Mouse (Mus musculus) embryonic stem cell, embryonic (primary cell): ENCODE results near the gene Arhgef2.

Experiments used
- CTCF ChIA-PET, 4 experiments: fragments of 300-600 bp in 2 of 4; fragments of 350-600 bp in 2 of 4; sonication (Branson Sonifier 250); formaldehyde crosslinking; loops; one replicate each; lab custom pipeline; 2022; ENCODE audit warnings: inconsistent platforms in 2 of 4; lab: Charles Lee
- POLR2A ChIA-PET, 4 experiments: fragments of 300-600 bp in 2 of 4; fragments of 350-600 bp in 2 of 4; sonication (Branson Sonifier 250); formaldehyde crosslinking; loops; one replicate each; lab custom pipeline; 2022; ENCODE audit warnings: antibody characterized with exemption in 4 of 4, inconsistent platforms in 1 of 4; lab: Charles Lee

Arhgef2 gene

DNA sequence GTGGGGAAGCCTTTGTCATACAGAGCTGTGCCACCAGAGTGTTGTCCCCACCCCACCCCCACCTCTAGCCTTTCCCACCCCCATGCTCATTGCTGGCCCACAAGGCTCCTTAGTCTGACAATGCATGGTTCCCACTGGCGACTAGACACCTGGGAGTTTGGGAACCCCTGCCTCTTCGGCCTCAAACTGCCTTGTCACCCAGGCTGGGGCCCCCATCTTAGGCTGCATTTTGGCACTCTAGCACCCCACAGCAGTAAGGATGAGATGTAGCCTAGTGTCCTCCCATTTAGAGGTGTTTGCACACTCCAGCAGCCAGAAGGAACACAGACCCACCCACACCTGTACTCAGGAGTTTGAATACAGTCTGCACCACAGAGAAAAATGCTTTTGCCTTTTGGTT lies 32.0 kb upstream of the Arhgef2 start:
- CTCF ChIA-PET: interaction anchor here in 1 of 4 experiments (1.2 to 2.8 kb wide), 3 partner anchors 12 to 18 kb away, joined by 4 to 12 read pairs (median 7); no protein-coding TSS in a partner anchor
- POLR2A ChIA-PET: interaction anchor here (0.7 to 69.6 kb wide), 39 partner anchors 4 to 653 kb away, joined by 3 to 2954 read pairs (median 10); partner anchors contain the start of genes Lamtor2 (in 4 of the 4), Ubqln4 (in 3 of the 4), Arhgef2 (in 2 of the 4) and Khdc4 (in 2 of the 4)

DNA sequence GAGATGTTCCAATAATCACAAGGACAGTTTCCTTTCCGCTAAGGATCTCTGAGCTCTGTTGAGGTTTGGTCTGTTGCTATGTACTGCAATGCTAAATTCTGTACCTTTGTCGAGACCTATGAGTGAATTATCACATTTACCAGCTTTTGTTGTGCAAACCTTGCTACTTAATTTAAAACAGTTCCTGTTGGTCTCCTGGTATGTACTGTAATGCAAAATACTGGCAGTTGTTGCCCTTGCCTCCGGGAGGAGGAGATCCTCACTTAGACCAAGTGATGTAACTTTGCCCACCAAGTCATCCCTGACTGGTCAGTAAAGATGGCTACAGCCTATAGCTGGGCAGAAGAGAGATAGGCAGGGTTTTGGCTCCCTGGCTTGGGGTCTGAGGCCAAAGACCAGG lies 30.2 kb upstream of the Arhgef2 start, which contains the start of gene Ssr2:
TSS of gene Ssr2 (plus strand) at position 337 of the 400 bp plus-strand sequence.
- POLR2A ChIA-PET: interaction anchor here (0.6 to 69.6 kb wide), 86 partner anchors 5 to 512 kb away, joined by 3 to 2954 read pairs (median 5); partner anchors contain the start of genes Ubqln4 (in 4 of the 4), Lamtor2 (in 3 of the 4), Lmna (in 3 of the 4) and Rab25 (in 3 of the 4)
- CTCF ChIA-PET: interaction anchor here (0.6 to 1.6 kb wide), 9 partner anchors 13 to 693 kb away, joined by 3 to 5 read pairs (median 3); no protein-coding TSS in a partner anchor

DNA sequence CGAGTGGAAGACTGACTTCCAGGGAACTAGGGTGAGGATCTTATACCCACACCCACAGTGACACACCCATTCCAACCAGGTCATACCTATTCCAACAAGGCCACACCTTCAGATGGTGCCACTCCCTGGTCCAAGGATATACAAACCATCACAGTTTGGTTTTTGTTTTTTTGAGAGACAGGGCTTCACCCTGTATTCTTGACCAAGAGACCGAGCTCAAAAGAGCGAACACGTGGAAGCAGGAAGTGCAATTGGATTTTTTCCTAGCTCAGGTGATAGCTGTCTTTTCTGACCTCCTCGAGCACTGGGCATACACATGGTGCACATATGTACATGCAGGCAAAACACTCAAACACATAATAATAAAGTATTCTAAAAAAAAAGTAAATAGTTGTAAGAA lies 27.9 kb upstream of the Arhgef2 start:
- POLR2A ChIA-PET: interaction anchor here (0.6 to 69.6 kb wide), 42 partner anchors 7 to 1444 kb away, joined by 3 to 2954 read pairs (median 6); partner anchors contain the start of genes Lamtor2 (in 4 of the 4), Ubqln4 (in 4 of the 4), Arhgef2 (in 2 of the 4) and Rab25 (in 2 of the 4)
- CTCF ChIA-PET: interaction anchor here in 1 of 4 experiments (0.7 to 1.1 kb wide), 2 partner anchors 10 to 25 kb away, joined by 3 read pairs; no protein-coding TSS in a partner anchor

DNA sequence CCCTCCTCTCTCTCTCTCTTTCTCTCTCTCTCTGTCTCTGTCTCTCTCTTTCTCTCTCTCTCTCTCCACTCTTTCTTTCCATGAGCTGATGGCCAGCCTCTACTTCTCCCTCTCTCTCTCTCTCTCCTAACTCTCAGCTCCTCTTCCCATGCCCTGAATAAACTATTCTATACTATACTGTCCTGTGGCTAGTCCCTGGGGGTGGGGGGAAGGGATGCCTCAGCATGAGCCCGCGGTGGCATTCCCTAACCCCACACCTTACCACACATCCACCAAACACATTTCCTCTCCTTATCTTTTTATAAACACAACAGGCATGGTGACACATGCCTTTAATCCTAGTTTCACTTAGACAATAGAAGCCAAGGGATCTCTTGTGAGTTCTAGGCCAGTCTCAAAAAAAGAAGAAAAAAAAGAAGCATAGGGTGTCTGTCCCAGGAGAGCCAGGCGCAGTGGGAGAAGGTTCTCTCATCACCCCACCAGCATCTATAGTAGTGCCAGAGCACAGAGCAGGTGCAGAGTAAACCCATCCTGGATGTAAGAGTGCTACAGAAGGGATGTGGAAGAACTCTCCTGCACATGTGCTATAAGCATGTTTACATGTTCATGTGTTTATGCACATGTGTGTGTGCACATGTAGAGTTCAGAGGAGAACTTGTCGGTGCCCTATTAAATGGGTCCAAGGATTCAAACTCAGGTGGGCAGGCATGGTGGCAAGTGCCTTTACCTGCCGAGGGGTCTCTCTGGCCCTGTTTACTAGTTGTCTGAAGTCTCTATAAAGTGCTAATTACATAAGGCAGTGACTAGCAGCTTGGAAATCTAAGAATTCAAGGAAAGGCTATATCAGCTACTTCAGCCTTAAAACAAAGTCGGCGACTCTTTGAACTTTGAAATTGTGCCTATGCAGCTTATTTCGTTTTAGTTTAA lies 27.0 kb upstream of the Arhgef2 start:
- ChIA-PET POLR2A (interaction anchor here (0.6 to 69.6 kb wide), 40 partner anchors 8 to 1443 kb away, joined by 3 to 2954 read pairs (median 6); partner anchors contain the start of genes Lamtor2 (in 3 of the 4), Ubqln4 (in 3 of the 4), Arhgef2 (in 2 of the 4) and Rab25 (in 2 of the 4)), CTCF (interaction anchor here in 2 of 4 experiments (0.6 to 1.1 kb wide), 3 partner anchors 11 to 26 kb away, joined by 3 read pairs; partner anchors contain the start of gene Lamtor2 (in 1 of the 2))

DNA sequence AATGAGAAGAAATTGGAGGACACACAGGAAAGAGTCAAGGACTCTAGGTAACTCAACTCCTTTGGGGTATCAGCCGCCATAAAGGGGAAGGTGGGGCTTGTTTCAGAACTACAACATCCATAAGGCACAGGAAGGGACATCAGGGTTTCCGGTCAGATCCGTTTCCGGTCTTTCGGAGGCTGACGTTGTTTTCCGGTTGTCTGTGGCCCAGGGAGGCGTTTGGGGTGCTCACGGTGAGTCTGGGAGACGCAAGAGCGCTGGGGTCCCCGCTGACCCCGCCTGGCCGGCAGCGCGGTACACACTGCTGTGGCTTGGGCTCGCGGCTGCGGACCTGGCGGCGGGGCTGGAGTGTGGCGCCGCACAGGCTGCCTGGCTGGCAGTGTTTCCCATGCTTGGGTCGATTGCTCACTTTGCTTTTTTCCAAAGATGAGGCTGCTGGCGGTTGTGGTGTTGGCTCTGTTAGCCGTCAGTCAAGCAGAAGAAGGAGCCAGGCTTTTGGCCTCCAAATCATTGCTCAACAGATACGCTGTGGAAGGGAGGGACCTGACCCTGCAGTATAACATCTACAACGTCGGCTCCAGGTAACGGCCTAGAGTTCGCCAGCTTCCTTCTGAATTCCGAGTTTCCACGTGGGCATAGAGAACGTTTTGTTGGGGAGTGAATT lies 26.2 kb upstream of the Arhgef2 start:
- POLR2A ChIA-PET: interaction anchor here in 3 of 4 experiments (1.4 to 69.6 kb wide), 19 partner anchors 9 to 244 kb away, joined by 4 to 2954 read pairs (median 11); partner anchors contain the start of genes Lamtor2 (in 3 of the 3), Ubqln4 (in 3 of the 3), Arhgef2 (in 2 of the 3) and Lmna (in 1 of the 3)
- CTCF ChIA-PET: interaction anchor here in 2 of 4 experiments (0.6 to 1.5 kb wide), 2 partner anchors 25 to 27 kb away, joined by 3 read pairs; partner anchors contain the start of gene Lamtor2 (in 1 of the 2)

DNA sequence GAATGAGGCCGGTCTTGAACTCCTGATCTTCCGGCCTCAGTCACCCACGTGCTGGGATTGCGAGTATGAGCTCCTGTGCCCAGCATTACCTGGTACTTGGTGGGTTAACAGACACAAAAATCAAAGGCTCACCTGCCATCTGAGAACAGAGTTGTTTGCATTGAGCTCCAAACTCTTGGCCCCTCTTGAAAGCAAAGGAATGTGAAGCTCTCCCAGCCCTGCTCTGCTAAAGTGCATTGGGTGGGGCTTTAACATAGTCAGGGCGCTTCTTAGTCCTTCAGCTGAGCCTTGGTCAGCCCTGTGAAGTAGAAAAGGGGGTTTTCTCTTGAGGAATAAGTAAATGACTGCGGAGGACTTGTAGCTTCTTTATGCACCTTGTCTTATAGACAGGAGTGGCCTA lies 20.0 kb upstream of the Arhgef2 start:
- CTCF ChIA-PET: interaction anchor here (0.6 to 3.3 kb wide), 13 partner anchors 13 to 56 kb away, joined by 3 to 11 read pairs (median 5); partner anchors contain the start of genes Lamtor2 (in 1 of the 4) and Ubqln4 (in 1 of the 4)
- POLR2A ChIA-PET: interaction anchor here (0.6 to 69.6 kb wide), 52 partner anchors 9 to 796 kb away, joined by 3 to 2954 read pairs (median 5); partner anchors contain the start of genes Ssr2 (in 4 of the 4), Arhgef2 (in 2 of the 4), Lamtor2 (in 2 of the 4) and Rab25 (in 2 of the 4)

DNA sequence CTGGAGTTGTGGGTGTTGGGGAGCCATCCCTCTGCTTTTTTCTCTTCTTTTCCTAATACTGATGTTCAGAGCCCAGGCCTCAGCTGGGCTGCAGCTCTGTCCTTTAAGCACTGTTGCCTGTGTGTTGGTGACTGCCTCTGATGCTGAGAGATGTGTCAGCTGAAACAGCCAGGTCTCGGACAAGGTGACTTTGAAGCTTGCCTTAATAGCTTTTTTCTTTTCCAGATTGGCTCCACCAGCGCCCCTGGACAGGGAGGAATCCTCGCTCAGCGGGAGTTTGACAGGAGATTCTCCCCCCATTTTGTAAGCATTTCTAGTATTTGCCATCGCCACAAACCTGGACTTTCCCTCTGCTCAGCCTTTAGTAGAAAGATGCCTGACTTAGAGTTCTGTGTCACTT lies 19.1 kb upstream of the Arhgef2 start:
- ChIA-PET POLR2A (interaction anchor here (0.6 to 69.6 kb wide), 56 partner anchors 10 to 409 kb away, joined by 3 to 2954 read pairs (median 5); partner anchors contain the start of genes Ssr2 (in 4 of the 4), Rab25 (in 3 of the 4), Arhgef2 (in 2 of the 4) and Lamtor2 (in 2 of the 4)), CTCF (interaction anchor here (0.6 to 3.3 kb wide), 14 partner anchors 12 to 505 kb away, joined by 3 to 11 read pairs (median 4); partner anchors contain the start of genes Lamtor2 (in 1 of the 4), Lmna (in 1 of the 4) and Ubqln4 (in 1 of the 4))

DNA sequence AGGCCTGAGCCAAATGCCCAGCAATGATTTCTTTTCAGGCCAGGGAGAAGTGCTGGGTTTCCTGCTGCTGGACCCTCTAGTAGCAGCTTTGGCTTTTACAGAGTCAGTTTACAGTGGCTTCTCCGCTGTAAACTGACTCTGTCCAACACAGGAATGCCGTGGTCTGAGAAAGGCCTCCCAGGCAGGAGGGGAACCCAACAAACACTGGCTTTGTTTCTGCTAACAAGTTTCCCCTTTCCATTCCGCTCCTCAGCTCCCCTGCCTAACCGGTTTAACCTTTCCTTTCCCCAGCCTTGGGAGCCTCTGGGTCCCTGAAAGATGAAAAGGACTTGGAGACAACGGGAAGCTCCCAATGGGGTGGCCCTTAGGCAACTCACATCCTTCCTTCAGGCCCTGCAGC lies 15.5 kb upstream of the Arhgef2 start:
- CTCF ChIA-PET: interaction anchor here in 3 of 4 experiments (0.7 to 5.0 kb wide), 9 partner anchors 13 to 183 kb away, joined by 3 to 40 read pairs (median 6); partner anchors contain the start of gene Arhgef2 (in 1 of the 3)
- POLR2A ChIA-PET: interaction anchor here (0.6 to 63.4 kb wide), 35 partner anchors 9 to 778 kb away, joined by 3 to 2954 read pairs (median 5); partner anchors contain the start of genes Ssr2 (in 4 of the 4), Lamtor2 (in 3 of the 4), Ubqln4 (in 2 of the 4) and Khdc4 (in 1 of the 4)

DNA sequence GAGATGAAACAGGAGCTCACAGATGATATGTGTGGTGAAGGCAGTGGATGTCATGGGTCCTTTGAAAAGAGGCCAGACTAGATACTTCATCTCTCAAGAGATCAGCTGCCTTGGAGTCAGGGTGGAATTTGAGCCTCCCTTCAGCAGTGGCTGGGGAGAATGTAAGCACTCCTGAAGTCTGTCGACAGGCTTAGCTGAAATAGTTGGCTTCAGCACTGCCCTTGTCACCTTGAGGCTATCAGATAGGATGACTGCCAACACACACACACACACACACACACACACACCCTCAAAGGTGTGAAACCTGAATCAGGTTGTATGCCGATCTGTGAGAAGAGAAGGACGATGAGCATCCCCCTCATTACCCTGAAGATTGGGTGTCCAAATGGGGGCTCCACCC lies 14.7 kb upstream of the Arhgef2 start:
- CTCF ChIA-PET: interaction anchor here (0.5 to 5.0 kb wide), 15 partner anchors 13 to 174 kb away, joined by 3 to 40 read pairs (median 6); partner anchors contain the start of gene Arhgef2 (in 1 of the 4)
- POLR2A ChIA-PET: interaction anchor here (0.6 to 63.4 kb wide), 43 partner anchors 8 to 778 kb away, joined by 3 to 2954 read pairs (median 5); partner anchors contain the start of genes Lamtor2 (in 3 of the 4), Ssr2 (in 3 of the 4), Rab25 (in 2 of the 4) and Ubqln4 (in 2 of the 4)

DNA sequence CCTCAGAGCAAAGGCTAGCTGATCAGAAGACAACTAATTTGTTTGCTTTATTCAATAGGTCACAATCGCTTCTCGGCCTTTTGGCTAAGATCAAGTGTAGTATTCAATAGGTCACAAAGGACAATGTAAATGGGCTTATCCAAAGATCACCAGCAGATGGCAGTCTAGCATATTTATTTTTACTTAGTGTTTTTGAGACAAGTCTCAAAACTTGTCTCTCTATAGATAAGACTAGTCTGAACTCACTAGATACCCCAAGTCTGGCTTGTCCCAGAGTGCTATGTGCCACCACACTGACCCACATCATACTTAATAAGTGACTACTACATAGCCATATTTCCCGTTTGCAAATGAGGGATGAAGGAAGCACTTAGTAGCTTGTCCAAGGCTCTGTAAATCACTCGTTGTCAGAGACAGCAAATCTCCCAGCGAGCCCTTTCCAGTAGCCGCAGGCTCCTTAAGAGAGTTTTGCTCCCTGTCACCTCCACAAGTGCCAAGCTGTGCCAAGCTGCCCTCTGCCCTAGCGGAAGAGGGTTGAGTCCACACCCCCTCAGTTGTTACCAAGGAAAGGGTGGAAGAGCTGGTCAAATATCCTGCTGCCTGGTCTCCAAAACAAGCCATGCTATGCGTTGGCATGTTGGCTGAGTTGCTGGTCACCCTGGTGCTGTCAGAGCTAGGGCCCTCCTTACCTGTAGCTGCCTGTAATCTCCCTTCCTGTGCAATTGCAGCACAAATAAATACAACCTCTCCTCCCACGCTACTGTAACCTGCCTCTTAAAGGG lies 13.6 kb upstream of the Arhgef2 start:
- ChIA-PET CTCF (interaction anchor here (0.6 to 5.0 kb wide), 27 partner anchors 9 to 702 kb away, joined by 3 to 40 read pairs (median 5); partner anchors contain the start of genes Arhgef2 (in 1 of the 4), Lamtor2 (in 1 of the 4), Rab25 (in 1 of the 4) and Ubqln4 (in 1 of the 4)), POLR2A (interaction anchor here (0.5 to 63.4 kb wide), 44 partner anchors 8 to 249 kb away, joined by 3 to 2954 read pairs (median 4); partner anchors contain the start of genes Lamtor2 (in 3 of the 4), Rab25 (in 3 of the 4), Ssr2 (in 3 of the 4) and Ubqln4 (in 2 of the 4))

DNA sequence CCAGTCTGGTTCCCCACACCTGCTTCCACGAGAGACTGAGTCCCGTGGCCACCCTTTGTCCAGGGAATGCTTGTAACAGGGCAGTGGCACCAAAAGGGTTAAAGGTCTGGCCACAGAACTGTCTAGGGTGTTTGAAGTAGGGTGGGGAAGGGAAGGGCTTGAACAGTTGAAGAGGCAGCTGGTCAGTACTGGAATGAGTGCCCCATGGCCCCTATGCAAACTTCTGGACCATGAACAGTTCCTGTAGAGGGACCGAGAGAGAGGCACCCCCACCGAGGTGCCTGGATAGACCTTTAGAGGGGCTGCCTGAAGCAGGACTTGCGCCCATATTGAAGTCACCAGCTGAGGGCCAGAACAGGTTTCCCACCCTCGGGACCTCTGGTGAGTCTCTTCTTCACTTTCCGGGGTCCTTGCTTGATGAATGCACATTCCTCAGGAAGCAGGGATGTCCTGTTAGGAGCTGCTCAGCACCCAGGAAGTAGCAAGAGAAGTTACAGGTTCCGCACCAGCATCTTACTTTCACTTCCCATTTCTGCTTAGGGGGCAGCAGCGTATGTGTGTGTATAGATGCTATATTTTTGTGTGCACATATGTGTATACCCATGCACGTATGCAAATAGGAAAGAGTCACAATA lies 12.7 kb upstream of the Arhgef2 start:
- POLR2A ChIA-PET: interaction anchor here in 3 of 4 experiments (0.5 to 63.4 kb wide), 32 partner anchors 7 to 418 kb away, joined by 3 to 2954 read pairs (median 4); partner anchors contain the start of genes Rab25 (in 3 of the 3), Ssr2 (in 3 of the 3), Lamtor2 (in 2 of the 3) and Ubqln4 (in 2 of the 3)

DNA sequence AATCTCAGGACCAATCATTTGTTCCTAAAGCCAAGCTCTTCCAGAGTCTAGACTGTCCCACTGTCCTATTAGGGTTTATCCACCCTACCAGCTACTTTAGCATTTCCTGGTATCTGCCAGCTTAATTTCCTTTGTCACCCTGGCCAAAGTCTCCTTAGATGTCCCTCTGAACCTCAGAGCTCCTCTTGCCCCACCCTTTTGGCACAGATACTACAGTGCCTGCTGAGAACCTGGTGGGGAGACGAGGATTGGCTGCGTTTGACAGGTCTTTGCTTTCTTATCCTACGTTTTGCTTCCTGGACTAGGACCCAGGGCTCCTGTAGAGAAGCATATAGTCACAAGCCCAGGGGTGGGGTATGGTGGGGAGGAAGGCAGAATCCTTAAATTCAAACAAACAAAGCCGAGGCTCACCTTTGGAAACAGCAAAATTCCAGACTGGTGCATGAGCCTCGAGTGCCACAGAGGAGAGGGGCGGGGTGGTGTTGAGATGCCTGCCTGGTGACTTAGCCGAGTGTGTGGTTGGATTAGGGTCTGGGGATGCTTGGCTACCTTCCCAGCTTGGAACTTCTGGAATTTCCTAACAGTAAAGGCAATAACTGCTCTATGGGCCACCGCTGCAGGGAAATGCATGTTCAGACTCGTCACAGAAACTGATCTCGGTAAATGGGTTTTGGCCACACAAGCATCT lies 11.7 kb upstream of the Arhgef2 start:
- POLR2A ChIA-PET: interaction anchor here in 3 of 4 experiments (0.5 to 63.4 kb wide), 17 partner anchors 9 to 419 kb away, joined by 3 to 2954 read pairs (median 5); partner anchors contain the start of genes Lamtor2 (in 3 of the 3), Ssr2 (in 3 of the 3), Ubqln4 (in 3 of the 3) and Rab25 (in 2 of the 3)

More for the DNA sequence above, 12.7 kb upstream of the Arhgef2 start:
- CTCF ChIA-PET: interaction anchor here (0.5 to 5.0 kb wide), 24 partner anchors 8 to 702 kb away, joined by 3 to 40 read pairs (median 4); partner anchors contain the start of genes Arhgef2 (in 1 of the 4), Lamtor2 (in 1 of the 4), Rab25 (in 1 of the 4) and Ubqln4 (in 1 of the 4)

DNA sequence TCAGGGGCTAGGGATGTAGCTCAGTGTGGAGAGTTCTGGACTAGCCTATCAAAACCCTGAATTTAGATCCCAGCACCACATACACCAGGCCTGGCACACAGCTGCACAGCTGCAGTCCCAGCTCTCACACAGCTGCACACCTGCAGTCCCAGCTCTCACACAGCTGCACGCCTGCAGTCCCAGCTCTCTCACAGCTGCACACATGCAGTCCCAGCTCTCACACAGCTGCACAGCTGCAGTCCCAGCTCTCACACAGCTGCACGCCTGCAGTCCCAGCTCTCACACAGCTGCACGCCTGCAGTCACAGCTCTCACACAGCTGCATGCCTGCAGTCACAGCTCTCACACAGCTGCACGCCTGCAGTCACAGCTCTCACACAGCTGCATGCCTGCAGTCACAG lies 9.2 kb upstream of the Arhgef2 start:
- ChIA-PET POLR2A (interaction anchor here in 3 of 4 experiments (0.7 to 63.4 kb wide), 14 partner anchors 9 to 112 kb away, joined by 3 to 2954 read pairs (median 4); partner anchors contain the start of genes Arhgef2 (in 2 of the 3), Ssr2 (in 2 of the 3), Khdc4 (in 1 of the 3) and Lamtor2 (in 1 of the 3)), CTCF (interaction anchor here in 2 of 4 experiments (0.6 to 2.6 kb wide), 3 partner anchors 10 to 131 kb away, joined by 3 to 7 read pairs (median 3); no protein-coding TSS in a partner anchor)

More for the DNA sequence above, 11.7 kb upstream of the Arhgef2 start:
- CTCF ChIA-PET: interaction anchor here (0.5 to 5.0 kb wide), 8 partner anchors 10 to 608 kb away, joined by 3 to 40 read pairs (median 6); partner anchors contain the start of gene Arhgef2 (in 1 of the 4)
